Mouse (Mus musculus): Measurements from ENCODE around the gene D17H6S53E.

GRCm38 (mm10) chr17:35100196-35100765, 25.9 kb upstream of the D17H6S53E start:
- TF ChIP-seq CTCF (IDR thresholded peaks at IDR 0.05; ENCODE audit: low read depth, low read length) (no peak), POLR2A (IDR thresholded peaks at IDR 0.05; ENCODE audit: insufficient read depth, low read length) (no peak), EP300 (IDR thresholded peaks at IDR 0.05; ENCODE audit: insufficient read depth, low read depth, low read length) (no peak)
